Mouse (Mus musculus) lung, embryonic 16.5 days (tissue): Measurements from ENCODE around the gene Qser1. TPM values are rescaled to one million over a fixed set of nuclear protein-coding genes. Genes with fewer than 3 reads are reported as not detected.

ENCODE experiments used
- ATAC-seq: fragments of 200-750 bp; cut with Nextera tagmentation; 2 replicates; pipeline ENCODE4 v1.8.0; 2017; ENCODE audit warnings: low read depth, mild to moderate bottlenecking, moderate library complexity
- H3K27ac ChIP-seq: fragments of 300-500 bp; sonication (generic); 2 replicates; pipeline ENCODE4 v1.5.1; 2014; ENCODE audit warnings: mild to moderate bottlenecking, control low read depth, low read length
- H3K27me3 ChIP-seq: fragments of 300-500 bp; sonication (generic); 2 replicates; pipeline ENCODE4 v1.6.1; 2014; ENCODE audit warnings: low read depth, low read length, mixed read lengths; ENCODE audit not compliant: control insufficient read depth, insufficient read depth
- H3K36me3 ChIP-seq: fragments of 300-500 bp; sonication (generic); 2 replicates; pipeline ENCODE4 v1.6.1; 2014; ENCODE audit warnings: low read length; ENCODE audit not compliant: control insufficient read depth, insufficient read depth
- H3K4me1 ChIP-seq: fragments of 300-500 bp; sonication (generic); replicated peaks from 2 replicates; pipeline ENCODE4 v1.6.1; 2014; ENCODE audit warnings: low read length, mixed read lengths; ENCODE audit not compliant: control insufficient read depth, insufficient read depth
- H3K4me2 ChIP-seq: fragments of 300-500 bp; sonication (generic); 2 replicates; pipeline ENCODE4 v1.6.1; 2014; ENCODE audit warnings: low read depth, low read length, control low read depth
- H3K4me3 ChIP-seq: fragments of 300-500 bp; sonication (generic); 2 replicates; pipeline ENCODE4 v1.5.1; 2014; ENCODE audit warnings: mild to moderate bottlenecking, low read length, control low read depth
- H3K9ac ChIP-seq: fragments of 300-500 bp; sonication (generic); 2 replicates; pipeline ENCODE4 v1.6.1; 2014; ENCODE audit warnings: low read length, control low read depth
- H3K9me3 ChIP-seq: fragments of 300-500 bp; sonication (generic); 2 replicates; pipeline ENCODE4 v1.6.1; 2016; ENCODE audit warnings: low read length; ENCODE audit not compliant: control insufficient read depth
- WGBS: fragments of 180-500 bp; shearing (Covaris S2); extraction: QIAGEN DNeasy Blood & Tissue Kit; methylation state at CpG from one replicate; pipeline ENCODE4 v1.1.7; 2014; 5-methylcytosine and 5-hydroxymethylcytosine counted together
- polyA plus RNA-seq: library from polyadenylated mRNA; unstranded; fragments of >200 nt; fragmentation: Nextera tagmentation; extraction: Ambion mirVana; gene quantifications from 2 replicates; pipeline ENCODE4 v1.2.1, GENCODE M21; 2015

Gene Qser1
- polyA plus RNA-seq, 1 experiment from 2014 or later, result 9.3 TPM

DNA sequence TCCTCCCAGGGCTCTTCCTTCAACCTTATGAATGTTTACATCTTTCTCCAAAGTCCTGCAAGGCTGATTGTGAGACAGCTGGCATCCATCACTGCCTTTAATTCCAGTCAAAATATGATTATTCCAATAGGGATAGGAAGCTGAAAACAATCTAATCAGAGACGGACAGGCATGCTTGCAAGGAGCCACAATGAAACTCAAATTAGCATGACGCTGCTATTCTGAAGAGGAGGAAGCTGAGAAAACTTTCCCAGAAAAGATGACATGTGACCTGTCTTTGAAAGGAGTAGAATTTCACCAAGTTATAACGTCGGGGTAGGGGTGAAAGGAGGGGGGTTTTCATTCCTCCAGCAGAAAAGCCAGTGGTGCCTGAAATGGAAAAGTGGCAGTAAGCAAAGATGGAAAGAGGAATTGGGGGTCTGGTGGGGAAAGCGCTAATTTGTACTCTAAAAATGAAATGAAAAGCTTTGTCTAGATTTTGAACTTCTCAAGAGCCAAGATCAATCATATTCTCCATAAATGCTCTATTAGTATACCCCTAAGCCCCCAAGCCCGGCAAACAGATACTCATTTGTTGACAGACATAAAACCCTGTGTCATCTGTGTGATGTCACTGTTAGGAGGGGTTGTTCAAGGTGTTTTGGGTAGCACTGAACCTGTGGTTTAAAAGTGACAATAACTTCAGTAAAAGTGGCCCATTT lies 105.7 kb downstream of the Qser1 start:
- no peaks in the 10 kb centered on the region for H3K9me3 ChIP-seq
- H3K4me1 ChIP-seq, result peaks cover 2% of the 10 kb centered on the region; the same call in 1 of the 2 replicates
- no peak overlapping the region for H3K9ac ChIP-seq
- H3K27me3 ChIP-seq, result no peaks in the 10 kb centered on the region
- no peak for ATAC-seq
- H3K36me3 ChIP-seq, result no peaks in the 10 kb centered on the region
- H3K27ac ChIP-seq, result no peak overlapping the region
- H3K4me2 ChIP-seq, result peak overlapping the region; percentile 69
- 21% methylated on average over 6 of the region's 6 CpGs for WGBS
- peak overlapping the region; percentile 81; the same call in 1 of the 2 replicates for H3K4me3 ChIP-seq

GRCm38 (mm10) chr2:104709786-104710337 lies 106.7 kb downstream of the Qser1 start:
- no peak for ATAC-seq
- Histone ChIP-seq H3K9me3 (no peaks in the 10 kb centered on the region), H3K4me3 (no peak overlapping the region), H3K27me3 (no peaks in the 10 kb centered on the region), H3K27ac (no peak overlapping the region), H3K4me1 (peaks cover 2% of the 10 kb centered on the region; the same call in 1 of the 2 replicates), H3K36me3 (no peaks in the 10 kb centered on the region), H3K9ac (no peak overlapping the region), H3K4me2 (no peak overlapping the region)
- 46% methylated on average over 6 of the region's 6 CpGs for WGBS

Other genes starting within 250 kb of the Qser1 start
- 55.4 and 60.5 TPM in 2 replicates for gene Cstf3, start 226.2 kb downstream of the Qser1 start, polyA plus RNA-seq
- 20.1 and 22.8 TPM in 2 replicates for gene Tcp11l1, start 104.6 kb downstream of the Qser1 start, polyA plus RNA-seq
- 0.18 and 0.21 TPM in 2 replicates for gene Pin1rt1, start 100.4 kb downstream of the Qser1 start, polyA plus RNA-seq
- gene Depdc7, start 73.9 kb downstream of the Qser1 start, polyA plus RNA-seq, result 7.5 and 8.0 TPM in 2 replicates
- 2.1 and 2.6 TPM in 2 replicates for gene Prrg4, start 33.1 kb upstream of the Qser1 start, polyA plus RNA-seq
- 6.4 and 7.2 TPM in 2 replicates for gene Ccdc73, start 51.0 kb upstream of the Qser1 start, polyA plus RNA-seq
- gene Eif3m, start 200.3 kb upstream of the Qser1 start, polyA plus RNA-seq, result 243 and 250 TPM in 2 replicates